Mouse (Mus musculus) adrenal gland, postnatal 25 days (tissue): Measurements from ENCODE around the gene Rps21. TPM values are rescaled to one million over a fixed set of nuclear protein-coding genes. Genes with fewer than 3 reads are reported as not detected.

Experiments
- DNase-seq: peaks from one replicate; pipeline ENCODE4 v3.0.0; 2021; ENCODE audit warnings: mixed read lengths
- total RNA-seq: library from RNA; stranded (reverse); gene quantifications from 2 replicates; pipeline ENCODE4 v1.2.3, GENCODE M21; 2021

Rps21 gene
- total RNA-seq, 1 experiment from 2014 or later = 728 TPM

GRCm38 (mm10) chr2:180229129-180229528 lies 28.0 kb upstream of the Rps21 start:
- no peak for DNase-seq

GRCm38 (mm10) chr2:180230482-180230881 lies 26.7 kb upstream of the Rps21 start:
- no peak for DNase-seq

- no peak for DNase-seq
These were observed 23.9 kb upstream of the Rps21 start for GRCm38 (mm10) chr2:180233101-180233904.

GRCm38 (mm10) chr2:180234353-180234752 lies 22.8 kb upstream of the Rps21 start:
- DNase-seq = no peak

- DNase-seq = no peak
These were observed 22.2 kb upstream of the Rps21 start for GRCm38 (mm10) chr2:180234980-180235379.

GRCm38 (mm10) chr2:180235788-180236187 lies 21.4 kb upstream of the Rps21 start:
- DNase-seq = no peak

GRCm38 (mm10) chr2:180236500-180236899 lies 20.7 kb upstream of the Rps21 start:
- DNase-seq = no peak

GRCm38 (mm10) chr2:180236930-180237329 lies 20.2 kb upstream of the Rps21 start:
- no peak for DNase-seq

GRCm38 (mm10) chr2:180237601-180238345 lies 19.4 kb upstream of the Rps21 start:
- DNase-seq = no peak

- DNase-seq = no peak
These were observed 18.6 kb upstream of the Rps21 start for GRCm38 (mm10) chr2:180238591-180238990.

- no peak for DNase-seq
These were observed 14.1 kb upstream of the Rps21 start for GRCm38 (mm10) chr2:180243108-180243507.

GRCm38 (mm10) chr2:180247916-180248315 lies 9.3 kb upstream of the Rps21 start:
- no peak for DNase-seq

- DNase-seq = no peak
These were observed 8.1 kb upstream of the Rps21 start for GRCm38 (mm10) chr2:180248947-180249660.

GRCm38 (mm10) chr2:180250930-180251611 lies 6.1 kb upstream of the Rps21 start:
- DNase-seq = peak; percentile 74

GRCm38 (mm10) chr2:180251838-180252237 lies 5.3 kb upstream of the Rps21 start:
- no peak for DNase-seq

GRCm38 (mm10) chr2:180254436-180255209 lies 2.6 kb upstream of the Rps21 start:
- no peak for DNase-seq

GRCm38 (mm10) chr2:180255701-180256100 lies 1.5 kb upstream of the Rps21 start:
- no peak for DNase-seq

- no peak for DNase-seq
These were observed 729 bp upstream of the Rps21 start for GRCm38 (mm10) chr2:180256296-180257000.

- no peak for DNase-seq
These were observed 1.0 kb downstream of the Rps21 start for GRCm38 (mm10) chr2:180257963-180258865.
